Mouse (Mus musculus): ENCODE measurements around the gene Ing2. TPM values are rescaled to one million over a fixed set of nuclear protein-coding genes. Genes with fewer than 3 reads are reported as not detected.

The Ing2 gene
- polyA plus RNA-seq, 1 experiment from 2014 or later, result 12.3 TPM

DNA sequence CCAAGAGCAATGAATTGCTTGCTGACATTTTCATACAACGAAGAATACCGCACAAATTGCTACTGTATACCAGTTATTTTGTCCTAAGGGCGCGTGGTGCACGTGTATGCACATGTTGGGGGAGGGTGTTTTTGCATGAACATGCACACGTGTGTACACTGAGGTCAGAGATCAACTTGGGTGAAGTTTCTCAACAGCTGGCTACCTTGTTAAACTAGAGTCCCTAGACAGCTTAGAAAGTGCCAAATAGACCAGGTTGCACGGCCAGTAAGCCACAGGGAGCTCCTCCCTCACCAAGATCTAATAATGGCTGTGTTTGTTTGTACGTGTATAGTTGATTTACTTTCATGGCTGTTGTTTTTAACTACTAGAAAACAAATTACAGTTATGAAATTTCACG lies 25.8 kb downstream of the Ing2 start:
- Histone ChIP-seq H3K27ac (no peak overlapping the region), H3K4me2 (no peak overlapping the region), H3K9me3 (peaks cover 6% of the 10 kb centered on the region), H3K27me3 (no peaks in the 10 kb centered on the region), H3K4me1 (no peaks in the 10 kb centered on the region), H3K36me3 (no peaks in the 10 kb centered on the region), H3K9ac (no peak overlapping the region), H3K4me3 (no peak overlapping the region)
- WGBS, result 75% methylated on average over 9 of the region's 9 CpGs
- no peak for ATAC-seq (ENCODE audit: insufficient number of reproducible peaks, insufficient read depth, low FRiP score, low TSS enrichment, low read depth)

DNA sequence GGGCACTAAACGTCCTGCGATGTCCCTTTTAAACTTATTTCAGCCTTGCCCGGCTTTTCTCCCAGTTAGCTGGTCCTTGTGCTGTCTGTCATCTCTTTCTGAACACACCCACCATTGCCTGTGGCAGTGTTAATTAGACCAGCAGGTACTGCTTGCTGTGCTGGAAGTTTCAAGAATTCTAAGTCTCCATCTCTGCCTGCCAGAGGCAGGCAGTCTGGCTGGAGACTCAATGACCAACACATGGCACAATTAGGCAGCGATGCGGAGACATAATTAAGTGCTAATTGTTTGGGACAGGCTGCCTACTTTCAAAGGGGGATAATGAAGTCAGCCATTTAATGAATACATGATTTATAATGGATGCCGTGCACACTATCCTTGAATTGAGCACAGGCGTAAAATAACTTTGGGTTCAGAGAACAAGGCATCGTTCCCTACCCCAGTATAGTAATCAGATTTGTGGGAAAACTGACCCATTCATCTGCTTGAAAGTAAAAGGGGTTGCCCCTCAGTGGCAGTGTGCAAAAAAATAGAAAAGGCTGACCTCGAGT lies 32.8 kb downstream of the Ing2 start:
- no peak overlapping the region for H3K4me2 ChIP-seq
- 74% methylated on average over 9 of the region's 9 CpGs for WGBS
- ATAC-seq (ENCODE audit: insufficient number of reproducible peaks, insufficient read depth, low FRiP score, low TSS enrichment, low read depth), result no peak
- H3K36me3 ChIP-seq, result no peaks in the 10 kb centered on the region
- no peaks in the 10 kb centered on the region for H3K27me3 ChIP-seq
- H3K4me1 ChIP-seq, result no peaks in the 10 kb centered on the region
- no peak overlapping the region for H3K9ac ChIP-seq
- H3K27ac ChIP-seq, result no peak overlapping the region
- H3K9me3 ChIP-seq, result peaks cover 10% of the 10 kb centered on the region
- H3K4me3 ChIP-seq, result no peak overlapping the region

DNA sequence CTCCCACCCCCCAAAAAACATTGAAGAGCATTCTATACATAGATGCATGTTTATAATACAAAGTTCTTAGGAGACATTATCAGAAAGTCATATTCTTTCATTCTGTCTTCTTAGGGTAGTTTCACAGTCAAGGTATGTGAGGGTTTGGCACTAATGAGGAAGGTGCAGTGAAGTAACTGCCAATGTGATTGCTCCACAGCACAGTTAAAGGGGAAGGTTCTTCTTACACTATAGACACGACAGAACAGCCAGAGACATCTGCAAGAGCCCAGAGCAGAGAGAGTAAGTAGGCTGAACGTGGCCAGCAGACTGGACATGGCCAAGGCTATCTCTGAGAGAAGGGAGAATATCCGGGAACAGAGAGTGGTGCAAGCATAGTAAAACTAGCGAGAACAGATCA lies 38.2 kb downstream of the Ing2 start:
- no peak overlapping the region for H3K9ac ChIP-seq
- H3K4me2 ChIP-seq, result no peak overlapping the region
- WGBS, result 69% methylated on average over 4 of the region's 4 CpGs
- H3K36me3 ChIP-seq, result no peaks in the 10 kb centered on the region
- H3K27me3 ChIP-seq, result no peaks in the 10 kb centered on the region
- H3K4me1 ChIP-seq, result peaks cover 6% of the 10 kb centered on the region; the same call in 1 of the 2 replicates
- no peaks in the 10 kb centered on the region for H3K9me3 ChIP-seq
- ATAC-seq (ENCODE audit: insufficient number of reproducible peaks, insufficient read depth, low FRiP score, low TSS enrichment, low read depth), result no peak
- no peak overlapping the region for H3K4me3 ChIP-seq
- H3K27ac ChIP-seq, result no peak overlapping the region

DNA sequence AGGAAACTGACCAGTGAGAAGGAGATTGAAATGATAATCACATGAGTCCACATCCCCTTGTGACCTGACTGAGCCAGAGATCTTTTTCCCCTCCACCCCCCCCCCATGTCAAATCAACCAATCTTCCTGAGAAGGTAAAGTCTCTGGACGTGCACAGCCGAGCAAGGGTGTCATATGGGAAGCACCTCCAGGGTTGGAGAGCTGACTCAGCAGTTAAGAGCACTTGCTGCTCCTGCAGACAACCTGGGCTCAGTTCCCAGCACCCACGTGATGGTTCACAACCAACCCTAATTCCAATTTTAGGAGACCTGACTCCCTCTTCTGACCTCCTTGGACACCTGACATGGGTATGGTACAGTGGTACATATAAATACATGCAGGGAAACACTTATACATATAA lies 39.3 kb downstream of the Ing2 start:
- H3K4me2 ChIP-seq, result no peak overlapping the region
- WGBS, result 74% methylated on average over 3 of the region's 3 CpGs
- no peaks in the 10 kb centered on the region for H3K27me3 ChIP-seq
- H3K36me3 ChIP-seq, result no peaks in the 10 kb centered on the region
- H3K27ac ChIP-seq, result no peak overlapping the region
- no peaks in the 10 kb centered on the region for H3K9me3 ChIP-seq
- no peak overlapping the region for H3K4me3 ChIP-seq
- peaks cover 6% of the 10 kb centered on the region; the same call in 1 of the 2 replicates for H3K4me1 ChIP-seq
- no peak overlapping the region for H3K9ac ChIP-seq
- no peak for ATAC-seq (ENCODE audit: insufficient number of reproducible peaks, insufficient read depth, low FRiP score, low TSS enrichment, low read depth)

DNA sequence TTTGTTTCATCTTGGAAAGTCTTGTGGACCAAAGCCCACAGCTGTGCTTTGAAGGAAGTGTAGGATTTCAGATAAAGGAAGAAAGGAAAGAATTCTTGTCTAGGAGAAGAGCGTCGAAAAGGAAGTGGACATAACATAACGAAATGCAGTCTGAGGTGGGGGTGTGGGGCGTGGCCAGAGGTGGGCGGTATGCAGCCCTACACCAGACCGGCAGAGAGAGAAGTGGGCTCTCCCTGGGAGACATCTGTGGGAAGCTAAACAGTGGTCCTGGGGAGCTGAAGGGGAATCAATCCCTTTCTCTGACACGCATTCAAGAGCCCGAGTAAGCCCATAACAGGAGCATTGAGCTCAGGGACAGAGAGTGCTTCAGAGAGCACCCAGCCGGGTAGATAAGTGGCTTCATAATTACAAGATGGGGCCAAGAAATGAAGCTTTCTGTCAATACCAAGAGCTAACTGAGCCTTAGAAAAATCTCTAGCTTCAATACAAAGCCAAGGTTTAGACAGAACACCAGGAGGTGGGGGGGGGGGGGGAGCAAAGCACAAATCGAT lies 40.5 kb downstream of the Ing2 start:
- peaks cover 6% of the 10 kb centered on the region; the same call in 1 of the 2 replicates for H3K4me1 ChIP-seq
- H3K4me3 ChIP-seq, result no peak overlapping the region
- no peaks in the 10 kb centered on the region for H3K36me3 ChIP-seq
- no peak overlapping the region for H3K9ac ChIP-seq
- 41% methylated on average over 10 of the region's 10 CpGs for whole genome bisulfite sequencing
- no peak overlapping the region for H3K27ac ChIP-seq
- no peaks in the 10 kb centered on the region for H3K27me3 ChIP-seq
- no peak for ATAC-seq (ENCODE audit: insufficient number of reproducible peaks, insufficient read depth, low FRiP score, low TSS enrichment, low read depth)
- H3K4me2 ChIP-seq, result no peak overlapping the region
- no peaks in the 10 kb centered on the region for H3K9me3 ChIP-seq

DNA sequence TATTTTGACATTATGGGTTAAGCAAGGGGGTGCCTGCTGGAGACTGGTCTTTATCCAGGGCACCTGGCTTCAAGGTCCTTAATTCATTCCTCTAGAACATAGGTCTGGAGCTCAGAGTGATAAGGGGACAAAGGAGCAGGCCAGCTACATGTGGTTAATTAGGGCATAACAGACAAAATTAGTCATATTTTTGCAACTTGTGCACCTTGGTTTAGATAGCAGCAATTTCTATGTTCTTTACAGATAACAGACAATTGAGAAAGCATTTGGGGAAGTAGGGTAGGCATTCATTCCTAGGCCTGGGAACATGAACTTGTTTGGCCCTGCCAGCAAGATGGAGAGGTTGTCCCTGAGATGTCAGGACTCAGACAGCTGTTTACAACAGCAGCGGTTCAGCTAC lies 54.2 kb downstream of the Ing2 start:
- no peaks in the 10 kb centered on the region for H3K9me3 ChIP-seq
- H3K36me3 ChIP-seq, result no peaks in the 10 kb centered on the region
- H3K9ac ChIP-seq, result no peak overlapping the region
- 93% methylated on average over 1 of the region's 1 CpGs for WGBS
- no peak overlapping the region for H3K4me2 ChIP-seq
- no peaks in the 10 kb centered on the region for H3K27me3 ChIP-seq
- H3K4me3 ChIP-seq, result no peak overlapping the region
- H3K27ac ChIP-seq, result no peak overlapping the region
- H3K4me1 ChIP-seq, result no peaks in the 10 kb centered on the region
- ATAC-seq (ENCODE audit: insufficient number of reproducible peaks, insufficient read depth, low FRiP score, low TSS enrichment, low read depth), result no peak

Other genes with a start within 250 kb of the Ing2 start
- gene Stox2, start 229.2 kb downstream of the Ing2 start, polyA plus RNA-seq (2015; fragmentation: Nextera tagmentation; extraction: Ambion mirVana), result 22.3 and 22.4 TPM in 2 replicates
- 32.2 and 34.4 TPM in 2 replicates for gene Trappc11, start 142.1 kb downstream of the Ing2 start, polyA plus RNA-seq (2015; fragmentation: Nextera tagmentation; extraction: Ambion mirVana)
- 46.8 and 54.3 TPM in 2 replicates for gene Rwdd4a, start 141.9 kb downstream of the Ing2 start, polyA plus RNA-seq (2015; fragmentation: Nextera tagmentation; extraction: Ambion mirVana)
- 26.5 and 27.9 TPM in 2 replicates for gene Cdkn2aip, start 38.4 kb upstream of the Ing2 start, polyA plus RNA-seq (2015; fragmentation: Nextera tagmentation; extraction: Ambion mirVana)
- gene Cldn24, start 146.6 kb upstream of the Ing2 start, polyA plus RNA-seq (2015; fragmentation: Nextera tagmentation; extraction: Ambion mirVana), result not detected in 2 replicates
- not detected in 2 replicates for gene Cldn22, start 148.9 kb upstream of the Ing2 start, polyA plus RNA-seq (2015; fragmentation: Nextera tagmentation; extraction: Ambion mirVana)